Mouse (Mus musculus): ENCODE data around the gene Mmp28. TPM values are rescaled to one million over a fixed set of nuclear protein-coding genes. Genes with fewer than 3 reads are reported as not detected.
A peak's percentile ranks its signal among the peaks of the same experiment; 100 is the strongest.

Gene Mmp28
- total RNA-seq, 4 experiments from 2014 or later = 15.5 to 19.1 (median 17.8) TPM

GRCm38 (mm10) chr11:83447612-83448011 is 15.3 kb downstream of the Mmp28 start:
- DNase-seq = no peak

DNA sequence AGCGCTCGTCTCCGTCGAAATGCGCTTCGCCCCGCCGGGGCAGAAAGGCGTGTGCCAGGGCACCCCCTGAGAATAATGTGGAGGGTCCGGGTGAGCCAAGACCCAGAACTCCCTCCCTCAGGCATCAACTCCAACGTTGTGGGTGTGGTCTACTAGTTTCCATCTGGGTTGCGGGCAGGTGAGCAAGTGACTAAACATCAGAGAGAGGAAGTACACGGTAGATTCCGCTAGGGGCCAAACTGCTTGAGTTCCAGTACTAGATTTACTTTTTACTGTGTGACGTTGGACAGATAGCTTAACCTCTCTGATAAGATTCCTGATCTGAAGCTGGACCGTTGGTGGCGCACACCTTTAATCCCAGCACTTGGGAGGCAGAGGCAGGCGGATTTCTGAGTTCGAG is 17.9 kb downstream of the Mmp28 start:
- no peak for DNase-seq

GRCm38 (mm10) chr11:83443824-83444223 is 19.0 kb downstream of the Mmp28 start:
- DNase-seq = no peak

DNA sequence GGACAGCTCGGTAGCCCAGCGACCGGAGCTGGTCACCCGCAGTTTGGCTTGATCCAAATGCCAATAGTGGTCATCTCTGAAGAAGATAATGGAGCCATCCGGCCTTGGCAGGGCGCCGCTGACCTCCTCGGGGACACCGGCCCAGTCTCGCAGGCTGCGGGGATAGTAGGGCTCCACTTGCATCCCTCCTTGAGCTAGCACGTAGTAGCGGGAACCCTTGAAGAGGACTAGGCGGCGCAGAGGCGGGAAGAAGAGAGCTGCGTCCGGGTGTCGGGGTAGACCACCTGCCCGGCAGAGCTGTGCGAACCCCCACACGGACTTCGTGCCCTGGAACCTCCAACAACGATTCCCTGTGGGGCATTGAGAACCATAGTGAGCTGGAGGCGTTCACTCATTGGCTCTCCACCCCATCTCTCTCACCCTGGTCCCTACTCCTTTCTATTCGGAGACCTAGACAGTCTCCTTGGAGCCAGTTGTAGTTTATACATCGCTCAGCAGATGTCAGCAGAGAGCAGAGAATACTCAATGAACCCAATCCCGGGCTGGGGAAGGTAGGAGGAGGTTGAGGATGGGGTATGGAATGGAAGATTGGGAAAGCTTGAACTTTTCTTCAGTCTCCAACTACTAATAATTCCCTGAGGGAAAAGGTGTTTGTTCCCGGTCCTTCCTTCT is 20.1 kb downstream of the Mmp28 start:
- peak; percentile 57 for DNase-seq

GRCm38 (mm10) chr11:83441235-83441634 is 21.6 kb downstream of the Mmp28 start:
- DNase-seq = no peak

DNA sequence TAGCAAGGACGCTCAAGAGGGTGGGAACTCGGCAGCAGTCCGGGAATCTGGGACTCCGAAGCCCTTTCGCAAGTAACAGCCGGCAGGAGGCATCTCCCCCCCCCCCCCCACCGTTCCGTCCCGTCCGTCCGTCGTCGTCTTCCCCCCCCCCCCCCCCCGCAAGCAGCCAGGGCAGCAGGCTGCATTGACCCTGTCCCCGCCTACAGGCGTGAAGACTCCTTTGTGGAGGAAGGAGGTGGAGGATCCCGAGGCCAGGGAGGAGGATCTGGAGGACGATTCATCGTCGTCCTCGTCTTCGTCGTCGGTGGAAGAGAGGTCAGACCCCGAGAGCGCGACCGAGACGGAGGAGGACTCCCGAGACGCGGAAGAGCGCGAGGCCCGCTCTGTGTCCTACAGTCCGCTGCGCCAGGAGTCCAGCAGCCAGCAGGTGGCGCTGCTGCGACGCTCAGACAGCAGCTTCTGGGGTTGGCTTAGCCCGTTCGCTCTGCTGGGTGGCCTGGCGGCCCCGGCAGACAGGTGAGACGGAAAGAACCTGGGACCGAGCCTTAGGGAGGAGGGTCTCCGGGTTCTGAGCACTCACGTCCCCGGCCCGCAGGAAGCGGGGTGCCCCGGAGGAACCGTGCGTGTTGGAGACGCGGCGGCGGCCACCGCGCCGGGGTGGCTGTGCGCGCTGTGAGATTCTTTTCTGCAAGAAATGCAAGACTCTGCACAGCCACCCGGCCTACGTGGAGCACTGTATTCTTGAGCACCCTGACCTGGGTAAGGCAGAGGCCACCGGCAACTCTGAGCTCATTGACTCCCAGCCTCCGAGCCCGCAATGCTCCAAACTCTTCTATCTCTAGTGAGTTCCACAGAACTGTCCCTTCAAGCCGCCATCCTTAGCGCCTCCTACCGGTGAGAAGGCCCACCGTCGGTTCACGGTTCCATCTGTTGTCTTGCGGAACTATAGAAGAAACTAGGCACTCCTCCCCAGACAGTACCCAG is 22.5 kb downstream of the Mmp28 start:
- peak; percentile 74 for DNase-seq

- DNase-seq = no peak
Measured at GRCm38 (mm10) chr11:83439426-83440060, 23.3 kb downstream of the Mmp28 start.

GRCm38 (mm10) chr11:83437377-83437776 is 25.5 kb downstream of the Mmp28 start, which contains the start of gene 1700020L24Rik:
Gene 1700020L24Rik (plus strand): TSS chr11:83437677.
- DNase-seq = no peak

- no peak for DNase-seq
Measured at GRCm38 (mm10) chr11:83432533-83432932, 30.3 kb downstream of the Mmp28 start.

DNA sequence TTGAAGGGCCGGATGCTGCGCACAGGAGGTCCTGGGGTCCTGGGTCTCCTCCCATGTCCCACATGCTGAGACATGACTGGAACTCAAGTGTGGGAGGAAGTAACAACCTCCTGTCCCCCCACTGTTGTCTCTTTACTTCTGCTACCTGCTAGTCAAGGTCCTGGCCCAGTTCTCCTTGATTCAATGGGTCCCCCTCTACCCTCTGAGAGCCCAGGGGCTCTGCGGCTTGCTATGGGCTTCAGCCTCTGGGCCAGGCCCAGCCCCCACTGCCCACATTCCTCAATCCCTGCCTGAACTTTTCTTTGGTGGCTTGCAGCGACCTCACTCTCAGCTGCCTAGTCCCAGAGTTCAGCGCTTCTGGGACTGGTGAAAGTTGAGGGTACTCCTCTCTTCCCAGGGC is 33.5 kb downstream of the Mmp28 start, which contains the start of gene Gas2l2:
Gene Gas2l2, minus strand, starts transcription at position 101 of the 400 bp plus-strand sequence.
- no peak for DNase-seq

DNA sequence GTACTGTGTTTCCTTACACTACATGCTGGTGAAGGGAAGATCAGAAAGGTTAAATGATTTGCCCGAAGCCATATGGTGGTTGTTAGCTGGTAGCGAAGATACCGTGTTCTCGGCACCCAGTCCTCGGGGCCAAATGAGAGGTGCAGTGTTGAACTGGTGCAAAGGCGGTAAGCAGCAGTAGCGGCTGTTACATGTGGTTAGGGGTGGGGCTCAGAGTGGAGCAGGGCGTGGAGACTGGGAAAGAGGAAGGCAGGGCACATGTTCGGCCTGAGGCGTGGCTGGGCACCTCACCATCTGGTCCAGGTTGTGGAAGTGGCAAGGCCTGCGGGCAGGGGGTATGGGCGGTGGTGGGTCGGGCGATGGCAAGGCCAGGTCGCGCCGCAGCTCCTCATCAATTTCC is 35.9 kb downstream of the Mmp28 start:
- DNase-seq = no peak

GRCm38 (mm10) chr11:83424681-83425080 is 38.2 kb downstream of the Mmp28 start:
- no peak for DNase-seq

- DNase-seq = peak; percentile 44
Measured at GRCm38 (mm10) chr11:83421305-83421704, 41.6 kb downstream of the Mmp28 start.

- no peak for DNase-seq
Measured at GRCm38 (mm10) chr11:83420338-83420737, 42.5 kb downstream of the Mmp28 start.

- DNase-seq = no peak
Measured at GRCm38 (mm10) chr11:83418566-83418965, 44.3 kb downstream of the Mmp28 start.

GRCm38 (mm10) chr11:83417708-83418107 is 45.2 kb downstream of the Mmp28 start:
- no peak for DNase-seq

GRCm38 (mm10) chr11:83417080-83417479 is 45.8 kb downstream of the Mmp28 start:
- DNase-seq = no peak

GRCm38 (mm10) chr11:83410510-83410909 is 52.4 kb downstream of the Mmp28 start:
- no peak for DNase-seq

GRCm38 (mm10) chr11:83409792-83410291 is 53.0 kb downstream of the Mmp28 start:
- DNase-seq = no peak

DNA sequence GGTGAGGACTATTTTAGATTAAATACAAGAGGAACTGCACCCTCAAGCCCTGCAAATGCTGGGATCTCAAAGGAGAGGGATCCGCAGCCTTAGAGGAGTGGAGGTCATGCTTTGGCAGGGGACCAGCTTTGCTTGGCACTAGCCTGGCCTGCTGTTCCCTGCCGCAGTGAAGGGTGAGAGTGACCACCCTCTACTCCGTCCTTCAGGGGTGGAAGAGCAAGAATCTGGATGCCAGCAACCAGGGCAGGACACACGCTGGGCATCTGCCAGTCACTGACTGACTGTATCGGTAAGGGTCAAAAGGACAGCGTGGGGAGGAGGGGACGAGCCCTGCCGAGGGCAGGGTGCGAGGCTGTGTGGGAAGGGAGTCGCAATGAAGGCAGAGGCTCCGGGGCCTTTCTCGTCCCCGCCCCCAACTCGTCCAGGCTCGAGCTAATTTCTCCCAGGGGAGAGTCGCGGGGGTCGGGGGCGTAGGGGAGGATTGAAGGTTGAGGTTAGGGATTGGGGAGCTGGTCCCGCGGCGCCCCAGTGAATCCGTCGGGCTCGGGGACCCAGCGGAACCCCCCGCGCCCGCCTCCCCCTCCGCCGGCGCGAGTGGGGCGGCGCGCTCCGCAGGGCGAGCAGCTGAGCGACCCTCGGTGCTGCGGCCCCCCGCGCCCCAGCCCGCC is 53.6 kb downstream of the Mmp28 start, which contains the start of gene Rasl10b:
Gene Rasl10b, plus strand, starts transcription at position 51 of the 668 bp plus-strand sequence.
- DNase-seq = no peak

GRCm38 (mm10) chr11:83408242-83408641 is 54.6 kb downstream of the Mmp28 start:
- DNase-seq = no peak

GRCm38 (mm10) chr11:83406391-83406790 is 56.5 kb downstream of the Mmp28 start:
- DNase-seq = no peak

All from adrenal gland, adult 8-10 months (tissue).